Mouse (Mus musculus): Measurements from ENCODE around the gene E2f1. TPM values are rescaled to one million over a fixed set of nuclear protein-coding genes. Genes with fewer than 3 reads are reported as not detected.

Gene E2f1
- polyA plus RNA-seq, 1 experiment, result 4.1 TPM

- Histone ChIP-seq H3K4me1 (ENCODE audit: control insufficient read depth, insufficient read depth, low read length) (peaks cover 7% of the 10 kb centered on the region; the same call in 1 of the 2 replicates), H3K4me3 (ENCODE audit: insufficient read depth, low read depth, low read length) (no peak overlapping the region), H3K36me3 (ENCODE audit: control insufficient read depth, insufficient read depth, low read length) (no peaks in the 10 kb centered on the region), H3K27ac (ENCODE audit: insufficient read depth, low read depth, low read length) (no peak overlapping the region), H3K27me3 (replicated peaks; ENCODE audit: control insufficient read depth, insufficient read depth, low read length) (no peaks in the 10 kb centered on the region)
- no peak for DNase-seq
- WGBS, result 89% methylated on average over 1 of the region's 1 CpGs
- TF ChIP-seq POLR2A (IDR thresholded peaks at IDR 0.05; ENCODE audit: low read depth, low read length), result no peak
- TF ChIP-seq CTCF (conservative IDR thresholded peaks at IDR 0.05; ENCODE audit: insufficient read depth, insufficient read length, low read depth, low read length), result no peak
These were observed 37.3 kb upstream of the E2f1 start for GRCm38 (mm10) chr2:154606965-154607364.

- Histone ChIP-seq H3K4me1 (ENCODE audit: control insufficient read depth, insufficient read depth, low read length) (peaks cover 12% of the 10 kb centered on the region; the same call in 1 of the 2 replicates), H3K27me3 (replicated peaks; ENCODE audit: control insufficient read depth, insufficient read depth, low read length) (no peaks in the 10 kb centered on the region), H3K36me3 (ENCODE audit: control insufficient read depth, insufficient read depth, low read length) (no peaks in the 10 kb centered on the region), H3K4me3 (ENCODE audit: insufficient read depth, low read depth, low read length) (peak overlapping the region; percentile 43), H3K27ac (ENCODE audit: insufficient read depth, low read depth, low read length) (peak overlapping the region; percentile 64)
- WGBS, result 18% methylated on average over 7 of the region's 7 CpGs
- TF ChIP-seq POLR2A (IDR thresholded peaks at IDR 0.05; ENCODE audit: low read depth, low read length), result no peak
- DNase-seq, result no peak
These were observed 34.5 kb upstream of the E2f1 start for GRCm38 (mm10) chr2:154604156-154604555.

- no peaks in the 10 kb centered on the region for H3K27me3 ChIP-seq (replicated peaks; ENCODE audit: control insufficient read depth, insufficient read depth, low read length)
- H3K36me3 ChIP-seq (ENCODE audit: control insufficient read depth, insufficient read depth, low read length), result no peaks in the 10 kb centered on the region
- TF ChIP-seq CTCF (conservative IDR thresholded peaks at IDR 0.05; ENCODE audit: insufficient read depth, insufficient read length, low read depth, low read length) (no peak), POLR2A (IDR thresholded peaks at IDR 0.05; ENCODE audit: low read depth, low read length) (peak; percentile 78)
- H3K4me3 ChIP-seq (ENCODE audit: insufficient read depth, low read depth, low read length), result peak within 1 kb of the TSS; percentile 100
- under 1% methylated on average over 13 of the region's 13 CpGs for WGBS
- H3K4me1 ChIP-seq (ENCODE audit: control insufficient read depth, insufficient read depth, low read length), result peaks cover 12% of the 10 kb centered on the region; the same call in 1 of the 2 replicates
- H3K27ac ChIP-seq (ENCODE audit: insufficient read depth, low read depth, low read length), result peak within 1 kb of the TSS; percentile 99
- peak; percentile 100 for DNase-seq
These were observed 34.0 kb upstream of the E2f1 start, which contains the start of gene Pxmp4 for GRCm38 (mm10) chr2:154603638-154604153. TSS of gene Pxmp4 (minus strand) at chr2:154603708.

GRCm38 (mm10) chr2:154603007-154603637 lies 33.4 kb upstream of the E2f1 start:
- 6% methylated on average over 22 of the region's 22 CpGs for WGBS
- peak; percentile 74 for DNase-seq
- H3K4me3 ChIP-seq (ENCODE audit: insufficient read depth, low read depth, low read length), result peak overlapping the region; percentile 100
- peaks cover 12% of the 10 kb centered on the region; the same call in 1 of the 2 replicates for H3K4me1 ChIP-seq (ENCODE audit: control insufficient read depth, insufficient read depth, low read length)
- TF ChIP-seq CTCF (conservative IDR thresholded peaks at IDR 0.05; ENCODE audit: insufficient read depth, insufficient read length, low read depth, low read length) (no peak), POLR2A (IDR thresholded peaks at IDR 0.05; ENCODE audit: low read depth, low read length) (no peak)
- no peaks in the 10 kb centered on the region for H3K36me3 ChIP-seq (ENCODE audit: control insufficient read depth, insufficient read depth, low read length)
- H3K27me3 ChIP-seq (replicated peaks; ENCODE audit: control insufficient read depth, insufficient read depth, low read length), result no peaks in the 10 kb centered on the region
- peak overlapping the region; percentile 99 for H3K27ac ChIP-seq (ENCODE audit: insufficient read depth, low read depth, low read length)

DNA sequence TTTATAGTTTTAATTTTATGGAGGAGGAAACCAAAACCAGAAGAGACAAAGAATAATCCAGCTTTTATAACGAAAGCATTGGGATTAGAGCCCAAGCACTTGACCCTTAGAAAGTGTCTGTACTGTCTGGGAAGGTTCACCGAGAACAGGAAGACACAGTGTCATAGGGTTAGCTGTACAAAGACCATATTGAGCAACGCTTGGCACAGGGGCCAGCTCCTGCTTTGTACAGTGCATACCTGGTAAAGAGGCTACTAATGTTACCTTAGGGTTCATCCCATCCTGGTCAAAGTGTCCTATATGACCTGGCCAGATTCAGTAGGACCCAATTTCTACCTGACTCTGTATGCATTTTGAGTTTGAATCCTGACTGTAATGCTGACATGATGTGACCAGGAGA lies 31.6 kb upstream of the E2f1 start:
- Histone ChIP-seq H3K36me3 (ENCODE audit: control insufficient read depth, insufficient read depth, low read length) (no peaks in the 10 kb centered on the region), H3K27ac (ENCODE audit: insufficient read depth, low read depth, low read length) (no peak overlapping the region)
- WGBS, result 40% methylated on average over 3 of the region's 3 CpGs

DNA sequence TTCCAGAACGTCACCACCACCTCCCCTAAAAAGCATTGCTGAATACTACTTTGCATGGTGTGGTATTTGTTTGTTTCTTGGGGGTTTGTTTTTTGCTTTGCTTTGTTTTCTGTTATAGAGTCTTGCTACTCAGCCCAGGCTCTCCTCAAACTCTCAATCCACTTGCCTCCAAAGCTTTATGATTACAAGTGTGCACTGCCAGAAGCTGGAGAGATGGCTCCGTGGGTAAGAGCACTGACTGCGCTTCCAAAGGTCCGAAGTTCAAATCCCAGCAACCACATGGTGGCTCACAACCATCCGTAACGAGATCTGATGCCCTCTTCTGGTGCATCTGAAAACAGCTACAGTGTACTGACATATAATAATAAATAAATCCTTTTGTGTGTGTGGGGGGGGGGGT lies 30.9 kb upstream of the E2f1 start:
- WGBS, result 54% methylated on average over 6 of the region's 6 CpGs

More for the DNA sequence above, 31.6 kb upstream of the E2f1 start:
- H3K4me1 ChIP-seq (ENCODE audit: control insufficient read depth, insufficient read depth, low read length), result peaks cover 12% of the 10 kb centered on the region; the same call in 1 of the 2 replicates
- H3K27me3 ChIP-seq (replicated peaks; ENCODE audit: control insufficient read depth, insufficient read depth, low read length), result no peaks in the 10 kb centered on the region
- TF ChIP-seq CTCF (conservative IDR thresholded peaks at IDR 0.05; ENCODE audit: insufficient read depth, insufficient read length, low read depth, low read length) (no peak), POLR2A (IDR thresholded peaks at IDR 0.05; ENCODE audit: low read depth, low read length) (no peak)
- no peak overlapping the region for H3K4me3 ChIP-seq (ENCODE audit: insufficient read depth, low read depth, low read length)
- peak; percentile 87 for DNase-seq

DNA sequence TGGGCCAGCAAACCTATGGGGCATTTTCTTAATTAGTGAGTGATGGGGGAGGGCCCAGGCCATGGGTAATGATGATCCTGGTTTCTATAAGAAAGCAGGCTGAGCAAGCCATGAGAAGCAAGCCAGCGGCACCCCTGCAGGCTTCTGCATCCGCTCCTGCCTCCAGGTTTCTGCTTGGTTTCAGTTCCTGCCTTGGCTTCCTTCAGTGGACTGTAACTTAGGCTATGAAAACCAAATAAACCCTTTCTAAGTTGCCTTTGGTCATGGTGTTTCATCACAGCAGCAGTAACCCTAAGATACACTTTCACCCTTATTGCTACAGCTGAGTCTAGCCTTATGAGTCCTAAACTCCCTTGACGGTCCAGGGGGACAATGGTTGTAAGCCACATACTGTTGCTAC lies 27.7 kb upstream of the E2f1 start:
- Histone ChIP-seq H3K36me3 (ENCODE audit: control insufficient read depth, insufficient read depth, low read length) (no peaks in the 10 kb centered on the region; the same call in 1 of the 2 replicates), H3K4me3 (ENCODE audit: insufficient read depth, low read depth, low read length) (no peak overlapping the region)
- 92% methylated on average over 3 of the region's 3 CpGs for whole genome bisulfite sequencing

More for the DNA sequence above, 30.9 kb upstream of the E2f1 start:
- Histone ChIP-seq H3K27ac (ENCODE audit: insufficient read depth, low read depth, low read length) (no peak overlapping the region), H3K36me3 (ENCODE audit: control insufficient read depth, insufficient read depth, low read length) (no peaks in the 10 kb centered on the region), H3K4me1 (ENCODE audit: control insufficient read depth, insufficient read depth, low read length) (peaks cover 12% of the 10 kb centered on the region; the same call in 1 of the 2 replicates), H3K4me3 (ENCODE audit: insufficient read depth, low read depth, low read length) (no peak overlapping the region), H3K27me3 (replicated peaks; ENCODE audit: control insufficient read depth, insufficient read depth, low read length) (no peaks in the 10 kb centered on the region)
- DNase-seq, result peak; percentile 44
- no peak; the same call in 1 of the 2 replicates for TF ChIP-seq CTCF (conservative IDR thresholded peaks at IDR 0.05; ENCODE audit: insufficient read depth, insufficient read length, low read depth, low read length)
- TF ChIP-seq POLR2A (IDR thresholded peaks at IDR 0.05; ENCODE audit: low read depth, low read length), result no peak

More for the DNA sequence above, 27.7 kb upstream of the E2f1 start:
- no peak for DNase-seq
- no peak for TF ChIP-seq CTCF (conservative IDR thresholded peaks at IDR 0.05; ENCODE audit: insufficient read depth, insufficient read length, low read depth, low read length)
- TF ChIP-seq POLR2A (IDR thresholded peaks at IDR 0.05; ENCODE audit: low read depth, low read length), result no peak
- Histone ChIP-seq H3K27ac (ENCODE audit: insufficient read depth, low read depth, low read length) (no peak overlapping the region), H3K27me3 (replicated peaks; ENCODE audit: control insufficient read depth, insufficient read depth, low read length) (no peaks in the 10 kb centered on the region), H3K4me1 (ENCODE audit: control insufficient read depth, insufficient read depth, low read length) (peaks cover 5% of the 10 kb centered on the region; the same call in 1 of the 2 replicates)

Data from kidney, adult 2 months (tissue).